Mouse (Mus musculus): ENCODE data around the gene Pafah1b2. TPM values are rescaled to one million over a fixed set of nuclear protein-coding genes. Genes with fewer than 3 reads are reported as not detected.

Pafah1b2 gene
- polyA plus RNA-seq, 1 experiment from 2014 or later, result 291 TPM

- no peak overlapping the region for H3K27ac ChIP-seq (replicated peaks)
- WGBS, result 51% methylated on average over 5 of the region's 5 CpGs
- peaks cover 2% of the 10 kb centered on the region for H3K4me1 ChIP-seq
- H3K9me3 ChIP-seq, result no peaks in the 10 kb centered on the region
- no peaks in the 10 kb centered on the region for H3K36me3 ChIP-seq
- H3K4me3 ChIP-seq, result no peak overlapping the region
- no peak for ATAC-seq (ENCODE audit: low FRiP score, low read depth)
- no peaks in the 10 kb centered on the region; the same call in 1 of the 2 replicates for H3K27me3 ChIP-seq
- no peak overlapping the region for H3K4me2 ChIP-seq (replicated peaks)
- no peak overlapping the region for H3K9ac ChIP-seq (replicated peaks)
Measured at GRCm38 (mm10) chr9:46006224-46006623, 6.3 kb downstream of the Pafah1b2 start.

- WGBS, result 56% methylated on average over 3 of the region's 3 CpGs
- Histone ChIP-seq H3K9me3 (no peaks in the 10 kb centered on the region), H3K27ac (replicated peaks) (no peak overlapping the region), H3K36me3 (no peaks in the 10 kb centered on the region), H3K9ac (replicated peaks) (no peak overlapping the region), H3K4me3 (no peak overlapping the region), H3K4me1 (no peaks in the 10 kb centered on the region), H3K4me2 (replicated peaks) (no peak overlapping the region), H3K27me3 (no peaks in the 10 kb centered on the region)
- no peak for ATAC-seq (ENCODE audit: low FRiP score, low read depth)
Measured at GRCm38 (mm10) chr9:46004529-46004928, 8.0 kb downstream of the Pafah1b2 start.

GRCm38 (mm10) chr9:46003729-46004128, 8.8 kb downstream of the Pafah1b2 start:
- 11% methylated on average over 7 of the region's 7 CpGs for WGBS
- Histone ChIP-seq H3K36me3 (no peaks in the 10 kb centered on the region), H3K27ac (replicated peaks) (no peak overlapping the region), H3K4me2 (replicated peaks) (no peak overlapping the region), H3K9me3 (no peaks in the 10 kb centered on the region), H3K4me1 (no peaks in the 10 kb centered on the region), H3K4me3 (no peak overlapping the region), H3K27me3 (no peaks in the 10 kb centered on the region), H3K9ac (replicated peaks) (no peak overlapping the region)
- no peak for ATAC-seq (ENCODE audit: low FRiP score, low read depth)

GRCm38 (mm10) chr9:45999009-45999408, 13.5 kb downstream of the Pafah1b2 start:
- H3K27me3 ChIP-seq, result no peaks in the 10 kb centered on the region
- no peak overlapping the region for H3K4me2 ChIP-seq (replicated peaks)
- no peak overlapping the region for H3K27ac ChIP-seq (replicated peaks)
- no peaks in the 10 kb centered on the region for H3K4me1 ChIP-seq
- no peak overlapping the region for H3K4me3 ChIP-seq
- ATAC-seq (ENCODE audit: low FRiP score, low read depth), result no peak
- H3K9ac ChIP-seq (replicated peaks), result no peak overlapping the region
- no peaks in the 10 kb centered on the region for H3K36me3 ChIP-seq
- H3K9me3 ChIP-seq, result no peaks in the 10 kb centered on the region
- WGBS, result 73% methylated on average over 4 of the region's 4 CpGs

GRCm38 (mm10) chr9:45985229-45985567, 27.3 kb downstream of the Pafah1b2 start:
- Histone ChIP-seq H3K36me3 (0 out of 2 replicates have a peak, but pooled peaks cover 4% of the 10 kb centered on the region), H3K4me3 (peak overlapping the region; percentile 98), H3K4me1 (peaks cover 34% of the 10 kb centered on the region), H3K27me3 (no peaks in the 10 kb centered on the region), H3K27ac (replicated peaks) (peak overlapping the region; percentile 96), H3K9me3 (no peaks in the 10 kb centered on the region), H3K4me2 (replicated peaks) (peak overlapping the region; percentile 94), H3K9ac (replicated peaks) (peak overlapping the region; percentile 97)
- peak; percentile 74 for ATAC-seq (ENCODE audit: low FRiP score, low read depth)
- 0% methylated on average over 4 of the region's 4 CpGs for WGBS

- Histone ChIP-seq H3K27ac (replicated peaks) (peak overlapping the region; percentile 96), H3K9ac (replicated peaks) (peak overlapping the region; percentile 97), H3K27me3 (no peaks in the 10 kb centered on the region), H3K36me3 (0 out of 2 replicates have a peak, but pooled peaks cover 4% of the 10 kb centered on the region), H3K4me2 (replicated peaks) (peak overlapping the region; percentile 94), H3K4me3 (peak overlapping the region; percentile 98), H3K9me3 (no peaks in the 10 kb centered on the region), H3K4me1 (peaks cover 39% of the 10 kb centered on the region)
- peak; percentile 94 for ATAC-seq (ENCODE audit: low FRiP score, low read depth)
- WGBS, result under 1% methylated on average over 64 of the region's 76 CpGs
Measured at GRCm38 (mm10) chr9:45984409-45985228, 27.9 kb downstream of the Pafah1b2 start.

- peak overlapping the region; percentile 98 for H3K4me3 ChIP-seq
- peak; percentile 14; the same call in 1 of the 2 replicates for ATAC-seq (ENCODE audit: low FRiP score, low read depth)
- WGBS, result 2% methylated on average over 23 of the region's 23 CpGs
Measured at GRCm38 (mm10) chr9:45983676-45984408, 28.6 kb downstream of the Pafah1b2 start.

GRCm38 (mm10) chr9:45981331-45981730, 31.2 kb downstream of the Pafah1b2 start:
- H3K9ac ChIP-seq (replicated peaks), result no peak overlapping the region
- peaks cover 39% of the 10 kb centered on the region for H3K4me1 ChIP-seq
- no peak overlapping the region for H3K27ac ChIP-seq (replicated peaks)
- H3K27me3 ChIP-seq, result no peaks in the 10 kb centered on the region
- H3K4me2 ChIP-seq (replicated peaks), result no peak overlapping the region
- H3K9me3 ChIP-seq, result no peaks in the 10 kb centered on the region
- no peak for ATAC-seq (ENCODE audit: low FRiP score, low read depth)
- H3K4me3 ChIP-seq, result no peak overlapping the region
- H3K36me3 ChIP-seq, result 0 out of 2 replicates have a peak, but pooled peaks cover 9% of the 10 kb centered on the region

More at GRCm38 (mm10) chr9:45983676-45984408, 28.6 kb downstream of the Pafah1b2 start:
- H3K9me3 ChIP-seq, result no peaks in the 10 kb centered on the region
- H3K27me3 ChIP-seq, result no peaks in the 10 kb centered on the region
- H3K36me3 ChIP-seq, result 0 out of 2 replicates have a peak, but pooled peaks cover 4% of the 10 kb centered on the region
- H3K4me2 ChIP-seq (replicated peaks), result peak overlapping the region; percentile 94
- H3K4me1 ChIP-seq, result peaks cover 39% of the 10 kb centered on the region
- peak overlapping the region; percentile 96 for H3K27ac ChIP-seq (replicated peaks)
- H3K9ac ChIP-seq (replicated peaks), result peak overlapping the region; percentile 97

GRCm38 (mm10) chr9:45980611-45981010, 31.9 kb downstream of the Pafah1b2 start:
- WGBS, result 100% methylated on average over 1 of the region's 1 CpGs

GRCm38 (mm10) chr9:45979778-45980177, 32.7 kb downstream of the Pafah1b2 start:
- H3K36me3 ChIP-seq, result peaks cover 21% of the 10 kb centered on the region
- WGBS, result 96% methylated on average over 2 of the region's 2 CpGs
- no peak overlapping the region for H3K4me3 ChIP-seq
- H3K9ac ChIP-seq (replicated peaks), result no peak overlapping the region
- ATAC-seq (ENCODE audit: low FRiP score, low read depth), result no peak
- no peaks in the 10 kb centered on the region for H3K27me3 ChIP-seq
- no peak overlapping the region for H3K4me2 ChIP-seq (replicated peaks)
- H3K4me1 ChIP-seq, result peaks cover 30% of the 10 kb centered on the region
- no peaks in the 10 kb centered on the region for H3K9me3 ChIP-seq
- H3K27ac ChIP-seq (replicated peaks), result no peak overlapping the region

More at GRCm38 (mm10) chr9:45980611-45981010, 31.9 kb downstream of the Pafah1b2 start:
- peaks cover 36% of the 10 kb centered on the region for H3K4me1 ChIP-seq
- no peak overlapping the region for H3K4me2 ChIP-seq (replicated peaks)
- no peak overlapping the region for H3K27ac ChIP-seq (replicated peaks)
- peaks cover 15% of the 10 kb centered on the region; the same call in 1 of the 2 replicates for H3K36me3 ChIP-seq
- no peak overlapping the region for H3K9ac ChIP-seq (replicated peaks)
- H3K9me3 ChIP-seq, result no peaks in the 10 kb centered on the region
- no peaks in the 10 kb centered on the region for H3K27me3 ChIP-seq
- ATAC-seq (ENCODE audit: low FRiP score, low read depth), result no peak
- no peak overlapping the region for H3K4me3 ChIP-seq

- Histone ChIP-seq H3K27ac (replicated peaks) (no peak overlapping the region), H3K4me2 (replicated peaks) (no peak overlapping the region), H3K9me3 (no peaks in the 10 kb centered on the region), H3K36me3 (peaks cover 43% of the 10 kb centered on the region), H3K9ac (replicated peaks) (no peak overlapping the region), H3K27me3 (no peaks in the 10 kb centered on the region), H3K4me3 (no peak overlapping the region), H3K4me1 (peaks cover 13% of the 10 kb centered on the region)
- ATAC-seq (ENCODE audit: low FRiP score, low read depth), result no peak
- WGBS, result 87% methylated on average over 2 of the region's 2 CpGs
Measured at GRCm38 (mm10) chr9:45976884-45977283, 35.6 kb downstream of the Pafah1b2 start.

- H3K36me3 ChIP-seq, result peaks cover 76% of the 10 kb centered on the region
- 94% methylated on average over 6 of the region's 6 CpGs for WGBS
- no peaks in the 10 kb centered on the region for H3K27me3 ChIP-seq
- no peaks in the 10 kb centered on the region for H3K9me3 ChIP-seq
- no peak overlapping the region for H3K4me2 ChIP-seq (replicated peaks)
- H3K4me3 ChIP-seq, result no peak overlapping the region
- ATAC-seq (ENCODE audit: low FRiP score, low read depth), result no peak
- H3K9ac ChIP-seq (replicated peaks), result no peak overlapping the region
- no peaks in the 10 kb centered on the region for H3K4me1 ChIP-seq
- no peak overlapping the region for H3K27ac ChIP-seq (replicated peaks)
Measured at GRCm38 (mm10) chr9:45963577-45963976, 48.9 kb downstream of the Pafah1b2 start.
